ENCODE assay signal across 8 mouse cellular contexts in genomic region chr17:28308297-28309195, GRCm38 (mm10). TPM values are rescaled to one million over a fixed set of nuclear protein-coding genes. Genes with fewer than 3 reads are reported as not detected.
A peak's percentile ranks its signal among the peaks of the same experiment; 100 is the strongest.
DNase-seq lines count a peak whose midpoint lies in the region; ATAC-seq and TF ChIP-seq lines count a peak whose summit lies in the region.

No protein-coding gene starts in this region.

- H3K9me3 ChIP-seq in hindbrain, embryonic 16.5 days (ENCODE audit: control insufficient read depth, low read length), result no peaks in the 10 kb centered on the region
- H3K9me3 ChIP-seq in megakaryocyte, embryonic 14.5 days, result peaks cover 12% of the 10 kb centered on the region

- DNase-seq in R1 (ENCODE audit: low read depth, low spot score), result peak; percentile 89
- DNase-seq in cerebellum, adult 2 months, result peak; percentile 73 to 87
- DNase-seq in frontal cortex, postnatal 25 days (ENCODE audit: low spot score in 2 of 2), result peak; percentile 86 to 90
- peak; percentile 81 to 86 for DNase-seq in left cerebral cortex, adult 2 months (ENCODE audit: extremely low spot score in 1 of 2, low spot score in 2 of 2)

- H3K27me3 ChIP-seq in cerebellum, adult 2 months (ENCODE audit: control insufficient read depth, insufficient read depth, low read length), result no peaks in the 10 kb centered on the region
- no peaks in the 10 kb centered on the region for H3K27me3 ChIP-seq in hindbrain, embryonic 16.5 days (replicated peaks; ENCODE audit: control insufficient read depth, insufficient read depth, low read length)
- H3K27me3 ChIP-seq in megakaryocyte, embryonic 14.5 days (replicated peaks), result no peaks in the 10 kb centered on the region
- H3K27me3 ChIP-seq in small intestine, adult 2 months (ENCODE audit: control insufficient read depth, insufficient read depth, low read length), result no peaks in the 10 kb centered on the region

- no peak overlapping the region for H3K4me3 ChIP-seq in cerebellum, adult 2 months (replicated peaks; ENCODE audit: insufficient read depth, low read depth, low read length)
- H3K4me3 ChIP-seq in hindbrain, embryonic 16.5 days (ENCODE audit: low read length), result no peak overlapping the region
- no peak overlapping the region for H3K4me3 ChIP-seq in left cerebral cortex, adult 2 months
- H3K4me3 ChIP-seq in megakaryocyte, embryonic 14.5 days (replicated peaks), result peak overlapping the region; percentile 90
- H3K4me3 ChIP-seq in small intestine, adult 2 months (ENCODE audit: low read depth, low read length), result peak overlapping the region; percentile 24; the same call in 1 of the 2 replicates

- no peak for ATAC-seq in hindbrain, embryonic 16.5 days
- no peak for ATAC-seq in activated CD4-positive, CD25-positive, alpha-beta regulatory T cell, adult 4 months

- no peak for TF ChIP-seq POLR2A in cerebellum, adult 2 months (IDR thresholded peaks at IDR 0.05; ENCODE audit: borderline replicate concordance, insufficient read depth, low read length)
- no peak for TF ChIP-seq POLR2A in small intestine, adult 2 months (IDR thresholded peaks at IDR 0.05; ENCODE audit: low read depth, low read length)

- WGBS in cerebellum, adult 2 months, result 10% methylated on average over 18 of the region's 18 CpGs
- WGBS in hindbrain, embryonic 16.5 days, result 19% methylated on average over 18 of the region's 18 CpGs
- WGBS in small intestine, adult 2 months, result 12% methylated on average over 18 of the region's 18 CpGs

- no peak overlapping the region for H3K4me2 ChIP-seq in hindbrain, embryonic 16.5 days (ENCODE audit: low read length)

- peak; percentile 92 for TF ChIP-seq CTCF in cerebellum, adult 2 months (IDR thresholded peaks at IDR 0.05; ENCODE audit: borderline replicate concordance, insufficient read depth, low read depth, low read length)
- TF ChIP-seq CTCF in left cerebral cortex, adult 2 months (IDR thresholded peaks at IDR 0.05), result peak; percentile 95
- peak; percentile 91; the same call in 1 of the 2 replicates for TF ChIP-seq CTCF in small intestine, adult 2 months (IDR thresholded peaks at IDR 0.05; ENCODE audit: extremely low read depth, insufficient read length, insufficient replicate concordance, low read depth, low read length)

- no peak overlapping the region for H3K27ac ChIP-seq in cerebellum, adult 2 months (ENCODE audit: insufficient read depth, low read length)
- H3K27ac ChIP-seq in hindbrain, embryonic 16.5 days (ENCODE audit: low read depth, low read length), result no peak overlapping the region
- H3K27ac ChIP-seq in left cerebral cortex, adult 2 months, result peak overlapping the region; percentile 40; the same call in 1 of the 2 replicates
- no peak overlapping the region for H3K27ac ChIP-seq in small intestine, adult 2 months (ENCODE audit: insufficient read depth, low read depth, low read length)

- no peaks in the 10 kb centered on the region for H3K36me3 ChIP-seq in hindbrain, embryonic 16.5 days (ENCODE audit: control insufficient read depth, insufficient read depth, low read length)
- H3K36me3 ChIP-seq in megakaryocyte, embryonic 14.5 days (replicated peaks; ENCODE audit: low read length), result peaks cover 8% of the 10 kb centered on the region
- no peaks in the 10 kb centered on the region for H3K36me3 ChIP-seq in small intestine, adult 2 months (ENCODE audit: control insufficient read depth, insufficient read depth, low read length)

- H3K4me1 ChIP-seq in cerebellum, adult 2 months (ENCODE audit: control insufficient read depth, insufficient read depth, low read length), result no peaks in the 10 kb centered on the region
- peaks cover 3% of the 10 kb centered on the region; the same call in 1 of the 2 replicates for H3K4me1 ChIP-seq in hindbrain, embryonic 16.5 days (ENCODE audit: control insufficient read depth, insufficient read depth, low read depth, low read length)
- peaks cover 54% of the 10 kb centered on the region for H3K4me1 ChIP-seq in megakaryocyte, embryonic 14.5 days
- peaks cover 3% of the 10 kb centered on the region; the same call in 1 of the 2 replicates for H3K4me1 ChIP-seq in small intestine, adult 2 months (ENCODE audit: control insufficient read depth, insufficient read depth, insufficient read length, low read length)

- H3K9ac ChIP-seq in hindbrain, embryonic 16.5 days (ENCODE audit: low read depth, low read length), result peak overlapping the region; percentile 8; the same call in 1 of the 2 replicates

- intact Hi-C loops in left cerebral cortex, adult 2 months (cut with DNase I), result loop anchor here (1.0 to 10.0 kb wide), 3 partner anchors 76 to 224 kb away; partner anchors contain the start of genes Ppard and Tcp11

RNA-seq across cellular contexts. Expression of gene Fance, which starts 4.8 kb away (rescaled TPM):
- polyA plus RNA-seq in cerebellum, adult 2 months (2012; rRNA removed), result 16.5 and 18.4 TPM in 2 replicates
- polyA plus RNA-seq in hindbrain, embryonic 16.5 days (2015; fragmentation: Nextera tagmentation; extraction: Ambion mirVana), result 25.0 and 25.7 TPM in 2 replicates
- 10 to 100 TPM; 21.5 to 26.1 TPM for total RNA-seq in left cerebral cortex, adult 2 months (2021)
- 33.1 and 40.3 TPM in 2 replicates for polyA plus RNA-seq in megakaryocyte, embryonic 14.5 days (2012; ENCODE audit: insufficient read depth, low replicate concordance)
- polyA plus RNA-seq in small intestine, adult 2 months (2012; rRNA removed), result 13.3 and 16.6 TPM in 2 replicates
- polyA plus RNA-seq in activated CD4-positive, CD25-positive, alpha-beta regulatory T cell, adult 4 months (2017; shearing (Covaris generic)), result 1 to 10 TPM; 3.4 to 6.4 TPM

RNA-seq across cellular contexts. Expression of gene Rpl10a, which starts 19.7 kb away (rescaled TPM):
- 808 and 827 TPM in 2 replicates for polyA plus RNA-seq in cerebellum, adult 2 months (2012; rRNA removed)
- 287 and 323 TPM in 2 replicates for polyA plus RNA-seq in hindbrain, embryonic 16.5 days (2015; fragmentation: Nextera tagmentation; extraction: Ambion mirVana)
- 100 to 1,000 TPM; 302 to 309 TPM for total RNA-seq in left cerebral cortex, adult 2 months (2021)
- polyA plus RNA-seq in megakaryocyte, embryonic 14.5 days (2012; ENCODE audit: insufficient read depth, low replicate concordance), result 4,291 and 7,093 TPM in 2 replicates
- polyA plus RNA-seq in small intestine, adult 2 months (2012; rRNA removed), result 1,432 and 2,365 TPM in 2 replicates
- polyA plus RNA-seq in activated CD4-positive, CD25-positive, alpha-beta regulatory T cell, adult 4 months (2017; shearing (Covaris generic)), result 1,000 to 10,000 TPM in 1 of 2 experiments, 100 to 1,000 TPM in 1; 852 to 1,030 TPM

RNA-seq across cellular contexts. Expression of gene Tead3, which starts 42.1 kb away (rescaled TPM):
- polyA plus RNA-seq in cerebellum, adult 2 months (2012; rRNA removed), result 2.3 and 3.2 TPM in 2 replicates
- polyA plus RNA-seq in hindbrain, embryonic 16.5 days (2015; fragmentation: Nextera tagmentation; extraction: Ambion mirVana), result 1.4 and 2.0 TPM in 2 replicates
- 1 to 10 TPM; 2.9 to 3.0 TPM for total RNA-seq in left cerebral cortex, adult 2 months (2021)
- polyA plus RNA-seq in megakaryocyte, embryonic 14.5 days (2012; ENCODE audit: insufficient read depth, low replicate concordance), result 0.26 TPM in 1 of 2 replicates, not detected in the other
- polyA plus RNA-seq in small intestine, adult 2 months (2012; rRNA removed), result 25.2 and 36.7 TPM in 2 replicates
- not detected for polyA plus RNA-seq in activated CD4-positive, CD25-positive, alpha-beta regulatory T cell, adult 4 months (2017; shearing (Covaris generic))

RNA-seq across cellular contexts. Expression of gene Tulp1, which starts 56.5 kb away (rescaled TPM):
- polyA plus RNA-seq in cerebellum, adult 2 months (2012; rRNA removed), result 0.29 TPM in 1 of 2 replicates, not detected in the other
- polyA plus RNA-seq in hindbrain, embryonic 16.5 days (2015; fragmentation: Nextera tagmentation; extraction: Ambion mirVana), result 1.5 and 1.6 TPM in 2 replicates
- not detected for total RNA-seq in left cerebral cortex, adult 2 months (2021)
- 2.7 TPM in 1 of 2 replicates, not detected in the other for polyA plus RNA-seq in megakaryocyte, embryonic 14.5 days (2012; ENCODE audit: insufficient read depth, low replicate concordance)
- polyA plus RNA-seq in small intestine, adult 2 months (2012; rRNA removed), result 0.34 TPM in 1 of 2 replicates, not detected in the other
- not detected for polyA plus RNA-seq in activated CD4-positive, CD25-positive, alpha-beta regulatory T cell, adult 4 months (2017; shearing (Covaris generic))

Comparison
In these comparisons a context has a peak if more than half of its experiments do, and no peak if none do; other contexts are left out.
1. H3K4me3 ChIP-seq: peak in megakaryocyte, embryonic 14.5 days (single experiment) and small intestine, adult 2 months (single experiment); none in cerebellum, adult 2 months (single experiment), hindbrain, embryonic 16.5 days (single experiment) and left cerebral cortex, adult 2 months (single experiment).
2. Peak in every context shown above with its lines, with median percentiles within 50 percentile points of each other: DNase-seq and CTCF ChIP-seq.